Mouse (Mus musculus): ENCODE data around the gene Polr2c.

DNA sequence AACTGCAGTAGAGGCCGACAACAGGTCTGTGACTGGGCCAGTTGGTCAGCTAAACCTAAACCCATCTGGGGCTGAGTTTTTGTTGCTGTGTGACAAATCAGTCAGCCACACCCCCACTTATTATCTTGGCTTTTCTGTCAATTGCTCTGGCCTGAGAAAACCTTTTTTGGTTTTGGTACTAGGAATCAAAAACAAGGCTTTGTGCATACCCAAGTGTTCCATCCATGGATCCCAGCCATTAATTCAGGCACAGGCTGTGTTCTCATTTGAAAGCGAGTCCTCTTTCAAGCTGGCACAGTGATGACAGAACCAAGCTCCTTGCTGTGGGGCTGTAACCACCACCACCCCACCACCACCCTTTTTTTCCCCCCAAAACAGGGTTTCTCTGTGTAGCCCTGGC lies 35.9 kb upstream of the Polr2c start:
- TF ChIP-seq CTCF (IDR thresholded peaks at IDR 0.05; ENCODE audit: low read depth) (no peak), EP300 (IDR thresholded peaks at IDR 0.05; ENCODE audit: low read depth) (no peak)

All from liver, postnatal 0 days (tissue).